Mouse (Mus musculus) intestine, embryonic 15.5 days (tissue): ENCODE results near the gene Abcb4. TPM values are rescaled to one million over a fixed set of nuclear protein-coding genes. Genes with fewer than 3 reads are reported as not detected.
"Not testable (repeated sequence)": the region's sequence is repeated elsewhere in the genome, so short reads cannot be mapped to it uniquely, and the experiment has no call there.

Source experiments
- ATAC-seq: fragments of 200-750 bp; cut with Nextera tagmentation; 2 replicates; pipeline ENCODE4 v1.8.0; 2017; ENCODE audit warnings: moderate TSS enrichment, moderate library complexity
- H3K27ac ChIP-seq: fragments of 300-500 bp; sonication (generic); 2 replicates; pipeline ENCODE4 v1.5.1; 2015; ENCODE audit warnings: mild to moderate bottlenecking, inconsistent platforms
- H3K27me3 ChIP-seq: fragments of 300-500 bp; sonication (generic); replicated peaks from 2 replicates; pipeline ENCODE4 v1.6.1; 2015; ENCODE audit warnings: inconsistent platforms
- H3K36me3 ChIP-seq: fragments of 300-500 bp; sonication (generic); 2 replicates; pipeline ENCODE4 v1.6.1; 2015; ENCODE audit warnings: inconsistent platforms
- H3K4me1 ChIP-seq: fragments of 300-500 bp; sonication (generic); replicated peaks from 2 replicates; pipeline ENCODE4 v1.6.1; 2015; ENCODE audit warnings: inconsistent platforms
- H3K4me2 ChIP-seq: fragments of 300-500 bp; sonication (generic); replicated peaks from 2 replicates; pipeline ENCODE4 v1.6.1; 2015; ENCODE audit warnings: mild to moderate bottlenecking, inconsistent platforms
- H3K4me3 ChIP-seq: fragments of 300-500 bp; sonication (generic); replicated peaks from 2 replicates; pipeline ENCODE4 v1.5.1; 2015; ENCODE audit warnings: inconsistent platforms
- H3K9ac ChIP-seq: fragments of 300-500 bp; sonication (generic); 2 replicates; pipeline ENCODE4 v1.6.1; 2015; ENCODE audit warnings: inconsistent platforms
- H3K9me3 ChIP-seq: fragments of 300-500 bp; sonication (generic); 2 replicates; pipeline ENCODE4 v1.6.1; 2016; ENCODE audit warnings: inconsistent platforms
- WGBS: fragments of 180-500 bp; shearing (Covaris S2); methylation state at CpG from one replicate; pipeline ENCODE4 v1.1.7; 2015; 5-methylcytosine and 5-hydroxymethylcytosine counted together
- polyA plus RNA-seq: library from polyadenylated mRNA; unstranded; fragments of >200 nt; fragmentation: Nextera tagmentation; extraction: Ambion mirVana; gene quantifications from 2 replicates; pipeline ENCODE4 v1.2.1, GENCODE M21; 2015

Abcb4 gene
- polyA plus RNA-seq, 1 experiment from 2014 or later: 0.48 TPM

DNA sequence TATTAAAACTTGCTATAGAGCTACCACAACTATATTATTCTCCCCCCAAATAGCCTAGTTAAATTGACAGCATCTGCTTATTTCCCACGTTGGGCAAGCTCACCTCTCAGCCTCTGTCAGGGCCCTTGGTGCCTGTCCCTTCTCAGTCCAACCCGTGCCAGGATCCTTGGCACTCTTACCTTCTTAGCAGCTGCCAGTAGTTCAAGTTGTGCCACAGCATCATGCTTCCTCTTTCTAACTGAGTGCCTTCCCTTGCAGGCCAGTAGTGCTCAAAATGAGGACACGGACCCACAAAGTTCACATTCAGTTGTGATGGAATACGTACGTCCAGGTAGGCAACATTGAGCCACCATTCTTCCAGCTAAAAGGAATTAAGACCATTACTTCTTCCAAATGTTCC, 94.4 kb downstream of the Abcb4 start:
- 96% methylated on average over 5 of the region's 5 CpGs for WGBS
- peaks cover 10% of the 10 kb centered on the region for H3K36me3 ChIP-seq

DNA sequence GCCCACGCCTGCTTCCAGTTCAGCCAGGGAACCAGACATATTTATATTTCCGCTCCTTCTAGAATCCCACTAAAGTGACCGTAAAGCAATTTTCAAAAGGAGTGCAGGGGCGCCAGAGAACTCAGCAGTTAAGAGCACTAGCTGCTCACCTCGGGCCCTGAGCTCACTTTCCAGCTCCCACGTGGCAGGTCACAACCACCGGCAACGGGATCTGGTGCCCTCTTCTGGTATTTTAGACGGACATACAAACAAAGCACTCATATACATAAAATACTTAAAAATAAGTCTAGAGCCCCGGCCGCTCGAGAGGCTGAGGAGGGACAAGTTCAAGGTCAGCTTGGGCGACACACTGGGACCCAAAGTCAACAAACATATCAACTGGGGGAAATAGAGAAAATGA, 97.0 kb downstream of the Abcb4 start:
- Histone ChIP-seq H3K9me3 (no peaks in the 10 kb centered on the region), H3K27me3 (no peaks in the 10 kb centered on the region), H3K4me2 (no peak overlapping the region), H3K4me3 (no peak overlapping the region), H3K27ac (no peak overlapping the region), H3K4me1 (no peaks in the 10 kb centered on the region), H3K36me3 (peaks cover 7% of the 10 kb centered on the region), H3K9ac (no peak overlapping the region)
- WGBS: 86% methylated on average over 13 of the region's 13 CpGs
- no peak for ATAC-seq

More for the DNA sequence above, 94.4 kb downstream of the Abcb4 start:
- no peak overlapping the region for H3K27ac ChIP-seq
- no peak for ATAC-seq
- H3K9ac ChIP-seq: no peak overlapping the region
- H3K4me1 ChIP-seq: no peaks in the 10 kb centered on the region
- no peaks in the 10 kb centered on the region for H3K9me3 ChIP-seq
- H3K4me3 ChIP-seq: no peak overlapping the region
- no peak overlapping the region for H3K4me2 ChIP-seq
- H3K27me3 ChIP-seq: no peaks in the 10 kb centered on the region

- H3K27ac ChIP-seq: no peak overlapping the region
- no peak overlapping the region for H3K4me2 ChIP-seq
- H3K9ac ChIP-seq: no peak overlapping the region
- H3K36me3 ChIP-seq: peaks cover 7% of the 10 kb centered on the region; the same call in 1 of the 2 replicates
- H3K4me3 ChIP-seq: no peak overlapping the region
- H3K4me1 ChIP-seq: no peaks in the 10 kb centered on the region
- H3K9me3 ChIP-seq: no peaks in the 10 kb centered on the region
- ATAC-seq: no peak
- 83% methylated on average over 16 of the region's 16 CpGs for WGBS
- no peaks in the 10 kb centered on the region for H3K27me3 ChIP-seq
Measured at GRCm38 (mm10) chr5:8991626-8992025, 98.1 kb downstream of the Abcb4 start.

DNA sequence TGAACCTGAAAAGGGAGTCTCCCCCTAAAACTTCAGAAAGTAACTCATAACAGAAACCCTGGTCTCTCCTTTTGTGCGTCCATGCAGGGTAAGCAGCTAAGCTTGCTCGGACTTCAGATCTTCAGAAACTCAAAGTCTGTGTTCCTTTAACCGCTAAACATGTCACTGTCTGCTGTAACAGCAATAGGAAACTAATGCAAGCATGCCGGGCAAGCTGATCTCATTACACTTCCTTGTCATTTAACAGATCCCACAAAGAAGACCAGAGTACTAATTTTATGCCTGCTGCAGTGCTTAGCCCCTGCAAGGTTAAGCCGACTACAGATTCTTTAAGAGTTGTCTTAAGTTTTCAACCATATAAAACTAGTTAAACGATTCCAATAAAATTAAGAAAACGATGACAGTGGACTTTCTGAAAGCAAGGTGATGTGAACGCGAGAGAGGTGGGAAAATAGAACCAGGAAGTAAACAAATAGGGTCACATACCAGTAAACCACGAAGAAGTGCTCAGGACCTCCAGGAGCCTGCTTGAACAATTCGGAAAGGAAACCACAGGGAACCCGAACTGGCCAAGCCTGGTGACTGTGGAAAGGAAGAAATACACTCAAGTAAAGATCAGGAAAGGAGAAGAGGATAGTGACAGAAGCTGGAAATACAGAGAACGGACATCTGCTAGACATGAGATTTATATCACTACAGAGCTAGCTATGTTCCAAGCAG, 102.6 kb downstream of the Abcb4 start:
- H3K4me2 ChIP-seq: peak overlapping the region; percentile 71
- H3K36me3 ChIP-seq: no peaks in the 10 kb centered on the region
- peak overlapping the region; percentile 66 for H3K4me3 ChIP-seq
- ATAC-seq: no peak
- H3K27ac ChIP-seq: peak overlapping the region; percentile 83; the same call in 1 of the 2 replicates
- H3K27me3 ChIP-seq: no peaks in the 10 kb centered on the region
- 9% methylated on average over 13 of the region's 13 CpGs for WGBS
- peak overlapping the region; percentile 71 for H3K9ac ChIP-seq
- H3K9me3 ChIP-seq: no peaks in the 10 kb centered on the region
- H3K4me1 ChIP-seq: 0 out of 2 replicates have a peak, but pooled peaks cover 2% of the 10 kb centered on the region

DNA sequence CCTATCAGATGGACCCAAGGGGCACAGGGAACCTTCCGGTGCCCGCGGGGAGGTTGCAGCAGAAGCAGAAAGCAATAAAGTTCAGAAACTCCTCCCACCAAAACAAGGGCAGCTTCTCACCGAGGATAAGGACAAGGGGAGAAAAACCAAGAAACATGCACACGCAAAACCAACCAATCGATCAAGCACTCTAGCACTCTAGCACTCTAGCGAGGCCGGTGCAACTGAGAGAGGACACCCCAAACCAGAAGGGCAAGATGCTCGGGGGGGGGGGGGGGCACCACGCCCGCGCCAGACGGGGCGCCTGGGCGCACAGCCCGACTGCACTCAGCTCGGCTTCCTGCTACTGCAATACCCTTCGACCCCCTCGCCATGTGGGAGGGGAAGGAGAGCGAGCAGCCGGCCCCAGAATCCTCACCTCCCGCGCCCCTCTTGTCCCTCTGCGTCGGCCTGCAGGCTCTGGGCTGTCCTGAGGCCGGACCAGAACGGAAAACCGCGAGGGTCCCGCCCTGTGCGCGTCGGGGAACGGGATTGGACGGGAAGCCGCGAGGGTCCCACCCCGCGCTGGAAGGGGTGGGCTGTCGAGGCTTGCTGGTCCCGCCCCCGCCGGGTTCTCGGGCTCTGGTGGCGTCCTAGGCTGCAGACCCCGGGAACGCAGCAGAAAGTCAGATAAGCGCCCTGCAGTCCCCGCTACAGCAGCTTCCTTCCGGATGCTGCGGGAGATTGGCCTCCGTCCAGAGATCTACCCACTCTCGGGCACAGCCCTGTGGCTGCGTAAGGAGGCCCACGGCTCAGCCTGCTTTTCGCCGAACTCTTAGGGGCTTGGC, 103.4 kb downstream of the Abcb4 start, which contains the start of gene Crot:
Gene Crot (minus strand): TSS at position 639 of the 827 bp plus-strand sequence.
- Histone ChIP-seq H3K4me1 (0 out of 2 replicates have a peak, but pooled peaks cover 2% of the 10 kb centered on the region), H3K27ac (peak within 1 kb of the TSS; percentile 83), H3K36me3 (no peaks in the 10 kb centered on the region), H3K9me3 (no peaks in the 10 kb centered on the region), H3K27me3 (no peaks in the 10 kb centered on the region), H3K4me3 (peak within 1 kb of the TSS; percentile 66), H3K4me2 (peak within 1 kb of the TSS; percentile 71), H3K9ac (peak within 1 kb of the TSS; percentile 71)
- WGBS: 0% methylated on average over 51 of the region's 57 CpGs
- peak; percentile 99 for ATAC-seq

- Histone ChIP-seq H3K9ac (peak overlapping the region; percentile 71), H3K4me2 (peak overlapping the region; percentile 71), H3K27ac (peak overlapping the region; percentile 83), H3K9me3 (no peaks in the 10 kb centered on the region), H3K36me3 (no peaks in the 10 kb centered on the region), H3K27me3 (no peaks in the 10 kb centered on the region), H3K4me1 (0 out of 2 replicates have a peak, but pooled peaks cover 2% of the 10 kb centered on the region), H3K4me3 (peak overlapping the region; percentile 66)
- 7% methylated on average over 8 of the region's 8 CpGs for WGBS
- peak; percentile 9 for ATAC-seq
Measured at GRCm38 (mm10) chr5:8997513-8997895, 104.0 kb downstream of the Abcb4 start.

DNA sequence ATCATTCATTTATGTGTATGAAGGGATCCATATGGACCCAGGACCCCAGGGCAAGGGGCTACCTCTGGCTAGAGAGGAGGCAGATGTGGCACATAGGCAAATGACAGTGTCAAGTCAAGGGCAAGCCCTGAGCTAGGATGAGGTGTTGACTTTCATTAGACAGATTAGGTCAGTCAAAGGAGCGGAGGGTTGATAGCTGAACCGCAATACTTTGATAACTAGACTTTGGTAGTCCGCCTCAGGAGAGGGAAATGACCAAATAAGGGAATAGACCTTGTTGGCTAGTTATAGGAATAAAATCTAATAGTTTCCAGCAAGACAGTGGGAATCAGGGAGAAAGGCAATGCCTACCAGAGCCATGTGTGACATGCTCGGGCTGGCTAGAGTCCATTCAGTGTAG, 105.6 kb downstream of the Abcb4 start:
- no peak overlapping the region for H3K27ac ChIP-seq
- H3K4me3 ChIP-seq: no peak overlapping the region
- no peak for ATAC-seq
- H3K4me1 ChIP-seq: 0 out of 2 replicates have a peak, but pooled peaks cover 2% of the 10 kb centered on the region
- WGBS: 69% methylated on average over 4 of the region's 4 CpGs
- no peak overlapping the region for H3K4me2 ChIP-seq
- no peaks in the 10 kb centered on the region for H3K9me3 ChIP-seq
- no peaks in the 10 kb centered on the region for H3K36me3 ChIP-seq
- no peaks in the 10 kb centered on the region for H3K27me3 ChIP-seq
- no peak overlapping the region for H3K9ac ChIP-seq

DNA sequence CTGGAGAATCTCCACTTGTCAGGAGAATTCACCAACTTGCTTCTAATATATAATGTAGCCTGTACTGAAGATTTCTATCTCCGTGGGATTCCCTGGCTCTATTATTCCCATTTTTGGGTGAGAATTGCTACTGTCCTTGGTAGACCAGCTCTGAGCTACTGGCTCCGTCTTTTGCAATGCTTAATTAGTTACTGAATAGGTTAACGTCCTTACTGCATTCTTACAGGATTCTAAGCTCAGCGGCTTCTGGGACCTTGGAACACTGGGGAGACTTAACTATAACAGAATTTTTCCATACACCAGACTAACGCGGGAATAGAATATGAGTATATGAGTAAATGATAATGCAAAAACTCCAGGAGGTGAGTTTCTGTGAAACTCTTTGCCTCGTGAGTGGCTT, 106.5 kb downstream of the Abcb4 start:
- not testable (repeated sequence) for H3K4me1 ChIP-seq, H3K27ac ChIP-seq, H3K4me3 ChIP-seq, H3K9me3 ChIP-seq, H3K36me3 ChIP-seq, H3K27me3 ChIP-seq, ATAC-seq, H3K4me2 ChIP-seq, H3K9ac ChIP-seq
- WGBS: 34% methylated on average over 7 of the region's 7 CpGs

DNA sequence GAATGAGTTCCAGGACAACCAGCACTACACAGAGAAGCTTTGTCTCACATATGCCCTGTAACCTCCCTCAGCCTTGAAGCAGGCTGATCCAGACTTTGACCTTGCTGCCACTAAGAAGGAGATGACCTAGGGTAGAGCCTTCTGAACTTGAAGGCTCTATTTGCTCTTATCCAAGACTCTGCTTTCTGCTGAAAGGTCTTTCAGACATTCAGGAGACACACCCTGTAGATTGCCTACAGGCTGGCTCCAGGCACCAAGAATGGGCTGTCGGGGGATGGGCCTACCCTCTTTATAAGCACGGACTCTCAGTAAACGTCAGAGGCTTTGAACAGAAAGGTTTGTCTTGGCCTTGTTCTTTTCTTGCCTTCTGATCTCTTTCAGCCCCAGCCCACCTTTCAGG, 113.1 kb downstream of the Abcb4 start:
- peak; percentile 79 for ATAC-seq
- H3K27ac ChIP-seq: not testable (repeated sequence)
- WGBS: 40% methylated on average over 3 of the region's 3 CpGs

More for the DNA sequence above, 113.1 kb downstream of the Abcb4 start:
- not testable (repeated sequence) for H3K36me3 ChIP-seq, H3K4me1 ChIP-seq, H3K4me2 ChIP-seq, H3K27me3 ChIP-seq, H3K9me3 ChIP-seq, H3K4me3 ChIP-seq, H3K9ac ChIP-seq

Other genes with a start within 250 kb of the Abcb4 start
- 8.7 and 9.4 TPM in 2 replicates for gene Abcb1a, start 233.6 kb upstream of the Abcb4 start, polyA plus RNA-seq
- 1.4 and 2.7 TPM in 2 replicates for gene Abcb1b, start 95.6 kb upstream of the Abcb4 start, polyA plus RNA-seq
- 51.6 and 55.3 TPM in 2 replicates for gene Crot, start 103.6 kb downstream of the Abcb4 start, polyA plus RNA-seq
- gene Tmem243, start 207.0 kb downstream of the Abcb4 start, polyA plus RNA-seq: 21.9 and 26.6 TPM in 2 replicates